Mouse (Mus musculus) E14TG2a.4 (cell line): ENCODE data around the gene Nr1i3.

Experiments used
- CTCF ChIP-seq: conservative IDR thresholded peaks from 2 replicates; pipeline ENCODE4 v1.5.1; 2014; ENCODE audit warnings: low read length
- NANOG ChIP-seq: IDR thresholded peaks from 2 replicates; pipeline ENCODE4 v1.6.1; 2014; ENCODE audit warnings: borderline replicate concordance, low read length, mixed read lengths
- POU5F1 ChIP-seq: IDR thresholded peaks from 2 replicates; pipeline ENCODE4 v1.6.1; 2014; ENCODE audit warnings: low read length, borderline replicate concordance

- TF ChIP-seq CTCF (no peak), POU5F1 (no peak), NANOG (no peak)
Observed at GRCm38 (mm10) chr1:171224857-171225256, 11.1 kb downstream of the Nr1i3 start, which contains the start of gene Apoa2.
